Mouse (Mus musculus) forebrain, embryonic 16.5 days (tissue): ENCODE results near the gene Sapcd2. TPM values are rescaled to one million over a fixed set of nuclear protein-coding genes. Genes with fewer than 3 reads are reported as not detected.

ENCODE experiments used
- ATAC-seq: fragments of 200-750 bp; cut with Nextera tagmentation; 2 replicates; pipeline ENCODE4 v1.8.0; 2017; ENCODE audit warnings: mild to moderate bottlenecking, moderate library complexity
- H3K27ac ChIP-seq: fragments of 300-500 bp; sonication (generic); 2 replicates; pipeline ENCODE4 v1.5.1; 2014; ENCODE audit warnings: low read length, control low read depth
- H3K27me3 ChIP-seq: fragments of 300-500 bp; sonication (generic); replicated peaks from 2 replicates; pipeline ENCODE4 v1.6.1; 2014; ENCODE audit warnings: low read length; ENCODE audit not compliant: control insufficient read depth, insufficient read depth
- H3K36me3 ChIP-seq: fragments of 300-500 bp; sonication (generic); 2 replicates; pipeline ENCODE4 v1.6.1; 2014; ENCODE audit not compliant: control insufficient read depth, insufficient read depth
- H3K4me1 ChIP-seq: fragments of 300-500 bp; sonication (generic); replicated peaks from 2 replicates; pipeline ENCODE4 v1.6.1; 2014; ENCODE audit warnings: low read length; ENCODE audit not compliant: control insufficient read depth, insufficient read depth
- H3K4me2 ChIP-seq: fragments of 300-500 bp; sonication (generic); 2 replicates; pipeline ENCODE4 v1.6.1; 2014; ENCODE audit warnings: mild to moderate bottlenecking, low read length, control low read depth
- H3K4me3 ChIP-seq: fragments of 300-500 bp; sonication (generic); replicated peaks from 2 replicates; pipeline ENCODE4 v1.5.1; 2014; ENCODE audit warnings: mild to moderate bottlenecking, low read length, control low read depth
- H3K9ac ChIP-seq: fragments of 300-500 bp; sonication (generic); replicated peaks from 2 replicates; pipeline ENCODE4 v1.6.1; 2014; ENCODE audit warnings: low read depth, low read length, control low read depth
- H3K9me3 ChIP-seq: fragments of 300-500 bp; sonication (generic); 2 replicates; pipeline ENCODE4 v1.6.1; 2016; ENCODE audit warnings: low read length; ENCODE audit not compliant: control insufficient read depth
- WGBS: fragments of 180-500 bp; shearing (Covaris S2); extraction: QIAGEN DNeasy Blood & Tissue Kit; methylation state at CpG from one replicate; pipeline ENCODE4 v1.1.7; 2014; 5-methylcytosine and 5-hydroxymethylcytosine counted together
- polyA plus RNA-seq: library from polyadenylated mRNA; unstranded; fragments of >200 nt; fragmentation: Nextera tagmentation; extraction: Ambion mirVana; gene quantifications from 2 replicates; pipeline ENCODE4 v1.2.1, GENCODE M21; 2015

Sapcd2 gene
- polyA plus RNA-seq, 1 experiment from 2014 or later, result 23.8 TPM

- no peak overlapping the region for H3K27ac ChIP-seq
- peaks cover 6% of the 10 kb centered on the region for H3K4me1 ChIP-seq
- H3K4me3 ChIP-seq, result no peak overlapping the region
- ATAC-seq, result no peak
- no peaks in the 10 kb centered on the region for H3K27me3 ChIP-seq
- peaks cover 36% of the 10 kb centered on the region for H3K36me3 ChIP-seq
- 97% methylated on average over 3 of the region's 3 CpGs for WGBS
- no peak overlapping the region for H3K9ac ChIP-seq
- no peak overlapping the region for H3K4me2 ChIP-seq
- H3K9me3 ChIP-seq, result no peaks in the 10 kb centered on the region
Measured at GRCm38 (mm10) chr2:25350701-25351100, 21.4 kb upstream of the Sapcd2 start.

- H3K36me3 ChIP-seq, result peaks cover 16% of the 10 kb centered on the region
- no peaks in the 10 kb centered on the region for H3K27me3 ChIP-seq
- H3K9me3 ChIP-seq, result no peaks in the 10 kb centered on the region
- WGBS, result 89% methylated on average over 6 of the region's 6 CpGs
- no peak overlapping the region for H3K4me3 ChIP-seq
- no peak overlapping the region for H3K27ac ChIP-seq
- H3K9ac ChIP-seq, result no peak overlapping the region
- H3K4me2 ChIP-seq, result no peak overlapping the region
- no peak for ATAC-seq
- peaks cover 19% of the 10 kb centered on the region for H3K4me1 ChIP-seq
Measured at GRCm38 (mm10) chr2:25354211-25354610, 17.9 kb upstream of the Sapcd2 start.

- Histone ChIP-seq H3K4me3 (peak overlapping the region; percentile 56), H3K9ac (peak overlapping the region; percentile 68), H3K9me3 (no peaks in the 10 kb centered on the region), H3K27me3 (no peaks in the 10 kb centered on the region), H3K4me1 (peaks cover 19% of the 10 kb centered on the region), H3K36me3 (peaks cover 10% of the 10 kb centered on the region), H3K4me2 (peak overlapping the region; percentile 89), H3K27ac (no peak overlapping the region)
- ATAC-seq, result no peak; the same call in 1 of the 2 replicates
- 38% methylated on average over 18 of the region's 18 CpGs for WGBS
Measured at GRCm38 (mm10) chr2:25355419-25356066, 16.6 kb upstream of the Sapcd2 start.

- ATAC-seq, result peak; percentile 76
- peaks cover 19% of the 10 kb centered on the region for H3K4me1 ChIP-seq
- peaks cover 7% of the 10 kb centered on the region for H3K36me3 ChIP-seq
- H3K4me3 ChIP-seq, result peak within 1 kb of the TSS; percentile 56
- no peak within 1 kb of the TSS for H3K27ac ChIP-seq
- H3K27me3 ChIP-seq, result no peaks in the 10 kb centered on the region
- peak within 1 kb of the TSS; percentile 89 for H3K4me2 ChIP-seq
- no peaks in the 10 kb centered on the region for H3K9me3 ChIP-seq
- H3K9ac ChIP-seq, result peak within 1 kb of the TSS; percentile 68
- WGBS, result 4% methylated on average over 13 of the region's 13 CpGs
Measured at GRCm38 (mm10) chr2:25356208-25357079, 15.7 kb upstream of the Sapcd2 start, which contains the start of gene Dpp7. TSS of gene Dpp7 (minus strand) at chr2:25356359.

GRCm38 (mm10) chr2:25359848-25360247, 12.3 kb upstream of the Sapcd2 start:
- 86% methylated on average over 4 of the region's 4 CpGs for WGBS
- Histone ChIP-seq H3K36me3 (no peaks in the 10 kb centered on the region), H3K4me2 (no peak overlapping the region), H3K4me1 (peaks cover 21% of the 10 kb centered on the region), H3K27me3 (peaks cover 11% of the 10 kb centered on the region), H3K4me3 (no peak overlapping the region), H3K9ac (no peak overlapping the region), H3K9me3 (no peaks in the 10 kb centered on the region), H3K27ac (no peak overlapping the region)
- ATAC-seq, result no peak

GRCm38 (mm10) chr2:25363478-25364178, 8.5 kb upstream of the Sapcd2 start:
- no peak overlapping the region for H3K9ac ChIP-seq
- H3K36me3 ChIP-seq, result no peaks in the 10 kb centered on the region
- peaks cover 21% of the 10 kb centered on the region for H3K27me3 ChIP-seq
- no peak overlapping the region for H3K4me2 ChIP-seq
- H3K4me1 ChIP-seq, result peaks cover 9% of the 10 kb centered on the region
- H3K27ac ChIP-seq, result no peak overlapping the region
- no peak overlapping the region for H3K4me3 ChIP-seq
- 60% methylated on average over 13 of the region's 13 CpGs for WGBS
- H3K9me3 ChIP-seq, result no peaks in the 10 kb centered on the region
- no peak for ATAC-seq

GRCm38 (mm10) chr2:25364313-25364712, 7.8 kb upstream of the Sapcd2 start:
- no peaks in the 10 kb centered on the region for H3K9me3 ChIP-seq
- H3K36me3 ChIP-seq, result no peaks in the 10 kb centered on the region
- H3K4me1 ChIP-seq, result peaks cover 9% of the 10 kb centered on the region
- no peak overlapping the region for H3K9ac ChIP-seq
- no peak for ATAC-seq
- H3K4me2 ChIP-seq, result no peak overlapping the region
- WGBS, result 88% methylated on average over 4 of the region's 4 CpGs
- no peak overlapping the region for H3K4me3 ChIP-seq
- no peak overlapping the region for H3K27ac ChIP-seq
- H3K27me3 ChIP-seq, result peaks cover 21% of the 10 kb centered on the region

GRCm38 (mm10) chr2:25364761-25365090, 7.4 kb upstream of the Sapcd2 start:
- peak; percentile 18; the same call in 1 of the 2 replicates for ATAC-seq
- Histone ChIP-seq H3K27ac (no peak overlapping the region), H3K4me2 (peak overlapping the region; percentile 99), H3K4me1 (peaks cover 9% of the 10 kb centered on the region), H3K27me3 (peaks cover 21% of the 10 kb centered on the region), H3K36me3 (no peaks in the 10 kb centered on the region), H3K9me3 (no peaks in the 10 kb centered on the region), H3K4me3 (peak overlapping the region; percentile 61), H3K9ac (no peak overlapping the region)
- 32% methylated on average over 9 of the region's 9 CpGs for WGBS
